In the genomic region with DNA sequence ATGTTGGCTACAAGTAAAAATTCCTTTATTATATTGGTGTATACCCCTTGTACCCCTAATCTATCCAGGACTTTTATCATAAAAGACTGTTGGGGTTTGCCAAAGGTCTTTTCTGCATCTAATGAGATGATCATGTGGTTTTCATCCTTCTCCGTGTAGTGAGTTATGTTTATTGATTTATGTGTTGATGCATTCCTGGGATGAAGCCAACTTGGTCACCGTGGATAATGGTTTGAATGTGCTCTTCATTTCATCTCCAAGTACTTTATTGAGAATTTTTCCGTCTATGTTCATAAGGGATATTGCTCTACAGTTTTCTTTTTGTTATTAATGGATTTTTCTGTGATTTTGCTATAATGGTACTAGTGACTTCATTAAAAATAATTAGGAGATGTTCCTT, we compare ENCODE assay signal across 15 mouse cellular contexts.
"Had no signal": no experiment of that assay in that cellular context is flagged by ENCODE, and none has a peak within 500 bp of the region (broad histone marks: within the 10 kb centered on the region; RNA-seq: fewer than 3 reads in every experiment).

No protein-coding gene starts in this region.

- H3K36me3 ChIP-seq: neural tube, embryonic 15.5 days; stomach, embryonic 15.5 days had no signal

- H3K9ac ChIP-seq: neural tube, embryonic 15.5 days; stomach, embryonic 15.5 days had no signal

- H3K27ac ChIP-seq: neural tube, embryonic 15.5 days; stomach, embryonic 15.5 days; stomach, postnatal 0 days had no signal

- H3K4me1 ChIP-seq: neural tube, embryonic 15.5 days had no signal

- DNase-seq: retina, postnatal 1 day; right cerebral cortex, adult 18-20 months; right cerebral cortex, postnatal 14 days; right cerebral cortex, postnatal 25 days; right cerebral cortex, postnatal 4 days; spleen, adult 18-20 months; thymus, adult 18-20 months; thymus, adult 2 months; thymus, postnatal 14 days; thymus, postnatal 25 days; thymus, postnatal 36 days; thymus, postnatal 4 days had no signal

- H3K27me3 ChIP-seq: neural tube, embryonic 15.5 days; stomach, embryonic 15.5 days had no signal

- H3K4me3 ChIP-seq: neural tube, embryonic 15.5 days; stomach, embryonic 15.5 days had no signal

- H3K4me2 ChIP-seq: neural tube, embryonic 15.5 days; stomach, embryonic 15.5 days had no signal

- H3K9me3 ChIP-seq: neural tube, embryonic 15.5 days; stomach, embryonic 15.5 days had no signal
